Mouse (Mus musculus) adrenal gland, adult 2 months (tissue): ENCODE data around the gene Olfr106-ps. TPM values are rescaled to one million over a fixed set of nuclear protein-coding genes. Genes with fewer than 3 reads are reported as not detected.

ENCODE experiments used
- DNase-seq: peaks from one replicate; pipeline ENCODE4 v3.0.0; 2021
- long read RNA-seq: library from polyadenylated mRNA; stranded (forward); transcript quantifications from one replicate; pipeline ENCODE4 v2.0.0, GENCODE M21; 2021
- polyA plus RNA-seq: library from polyadenylated mRNA; depleted of rRNA; stranded (reverse); fragments of >200 nt; gene quantifications from 2 replicates; pipeline ENCODE4 v1.2.3, GENCODE M21; 2012; rRNA removed
- total RNA-seq, 2 experiments: library from RNA; stranded (reverse); gene quantifications; 2 replicates each; pipeline ENCODE4 v1.2.3; 2021

Gene Olfr106-ps
- total RNA-seq (not detected), polyA plus RNA-seq (not detected in 2 replicates)
- long read RNA-seq = 0 reads

DNA sequence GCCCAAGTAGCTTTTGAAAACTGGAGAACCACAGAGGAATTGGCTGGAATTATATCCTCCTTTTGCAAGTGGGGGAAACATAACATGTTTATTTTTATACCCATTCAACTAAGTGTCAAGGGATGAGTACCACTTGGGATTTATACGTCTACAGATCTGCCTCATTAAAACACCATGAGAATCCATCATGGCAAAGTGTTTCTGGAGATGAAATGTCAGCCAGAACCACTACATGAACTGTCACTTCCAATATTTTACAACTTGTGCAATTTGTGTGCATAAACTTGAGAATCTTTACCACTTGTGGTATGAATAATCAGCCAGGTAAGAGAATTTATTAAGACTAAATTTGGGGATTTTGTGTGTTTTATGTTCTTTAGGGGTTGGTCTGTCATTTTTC lies at the start of gene Olfr106-ps:
TSS of gene Olfr106-ps (plus strand) at position 301 of the 400 bp plus-strand sequence.
- no peak for DNase-seq

DNA sequence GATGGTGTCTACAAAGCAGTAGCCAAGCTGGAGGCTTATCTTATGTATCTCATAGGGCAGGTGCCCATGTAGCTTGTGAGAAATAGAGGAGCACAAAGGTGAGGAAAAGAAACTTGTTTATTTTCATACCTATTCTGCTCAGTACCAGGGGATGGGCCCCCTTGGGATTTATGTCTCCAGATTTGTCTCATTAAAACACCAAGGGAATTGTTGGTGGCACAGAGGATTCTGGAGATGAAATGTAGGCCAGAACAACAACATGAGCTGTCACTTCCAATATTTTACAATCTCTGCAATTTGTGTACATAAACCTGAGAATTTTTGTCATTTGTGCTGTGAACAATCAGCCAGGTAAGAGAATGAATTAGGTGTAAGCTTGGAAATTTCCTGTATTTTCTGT lies 30.9 kb upstream of the Olfr106-ps start, which contains the start of gene Olfr104-ps:
TSS of gene Olfr104-ps (plus strand) at position 301 of the 400 bp plus-strand sequence.
- no peak for DNase-seq

DNA sequence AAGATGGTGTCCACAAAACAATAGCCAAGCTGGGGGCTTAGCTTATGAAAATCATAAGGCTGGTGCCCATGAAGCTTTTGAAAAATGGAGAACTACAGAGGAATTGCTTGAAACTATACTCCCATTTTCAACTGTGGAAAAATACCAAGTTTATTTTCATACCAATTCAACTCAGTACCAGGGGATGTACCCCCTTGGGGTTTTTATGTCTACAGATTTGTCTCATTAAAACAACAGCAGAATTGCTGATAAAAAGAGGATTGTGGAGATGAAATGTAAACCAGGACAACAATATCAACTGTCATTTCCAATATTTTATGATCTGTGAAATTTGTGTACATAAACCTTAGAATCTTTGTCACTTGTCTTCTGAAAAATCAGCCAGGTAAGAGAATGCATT lies 11.5 kb upstream of the Olfr106-ps start, which contains the start of gene Olfr105-ps:
TSS of gene Olfr105-ps (plus strand) at position 301 of the 400 bp plus-strand sequence.
- DNase-seq = no peak

DNA sequence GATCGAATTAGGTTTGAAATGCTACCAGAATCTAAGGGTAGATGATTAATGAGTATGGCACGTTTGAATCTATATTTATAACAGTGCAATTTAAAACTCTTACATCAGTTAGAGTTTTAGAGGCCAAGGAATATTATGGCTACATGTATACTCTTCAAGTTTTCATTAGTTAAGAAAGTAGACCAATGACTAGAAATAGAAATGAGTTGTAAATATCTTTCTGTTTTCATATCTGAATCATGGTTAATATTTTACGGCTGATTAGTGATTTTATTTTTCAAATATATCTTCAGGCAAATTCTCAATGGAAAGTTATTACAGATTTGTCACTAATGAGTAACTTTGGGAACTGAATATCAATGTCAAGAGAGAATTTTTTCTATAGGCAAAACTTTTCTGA lies 8.7 kb downstream of the Olfr106-ps start, which contains the start of gene Olfr107:
TSS of gene Olfr107 (plus strand) at position 301 of the 400 bp plus-strand sequence.
- no peak for DNase-seq

DNA sequence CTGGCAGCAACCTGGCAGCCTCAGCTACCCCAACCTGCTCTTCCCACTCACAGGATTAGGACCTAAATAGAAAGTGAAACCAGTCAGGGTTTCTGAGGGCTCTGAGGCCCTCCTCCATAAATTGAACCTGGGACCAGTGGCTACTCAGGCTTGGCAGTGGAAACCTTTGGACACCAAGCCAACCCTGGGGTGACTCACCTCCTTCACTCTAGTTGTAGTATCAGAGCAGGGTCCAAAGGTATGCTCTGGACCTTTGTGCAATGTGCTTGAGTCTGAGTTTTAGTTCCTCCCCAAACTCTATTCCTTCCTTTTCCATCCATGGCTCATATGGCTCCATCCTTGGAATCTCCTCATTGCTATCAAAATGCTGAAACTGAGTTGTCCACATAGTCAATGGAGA lies 23.2 kb downstream of the Olfr106-ps start:
- DNase-seq = no peak

DNA sequence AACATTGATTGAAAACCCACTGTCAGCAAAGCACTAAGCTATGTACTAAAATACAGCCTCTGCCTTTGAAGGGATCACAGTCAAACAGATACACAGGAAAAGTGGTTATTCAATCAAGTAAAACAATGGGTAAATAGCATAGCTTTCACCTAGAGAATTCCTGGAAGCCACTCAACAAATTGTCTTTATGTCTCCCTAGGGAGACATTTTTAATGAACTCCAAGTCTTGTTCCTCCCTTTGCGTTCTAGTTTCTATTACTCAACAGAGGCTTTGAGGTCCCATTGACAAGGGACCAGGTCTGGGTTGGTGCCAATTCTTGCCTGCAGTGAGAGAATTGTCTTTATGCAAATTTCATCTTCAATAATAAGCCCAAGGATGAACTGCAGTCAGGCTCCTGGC lies 55.0 kb downstream of the Olfr106-ps start, which contains the start of gene Olfr108:
TSS of gene Olfr108 (plus strand) at position 301 of the 400 bp plus-strand sequence.
- no peak for DNase-seq

Other genes with a start within 250 kb of the Olfr106-ps start
- gene Olfr93, start 228.9 kb upstream of the Olfr106-ps start, total RNA-seq = not detected
- not detected in 2 replicates for gene Olfr93, start 228.9 kb upstream of the Olfr106-ps start, polyA plus RNA-seq
- not detected for gene Ubd, start 196.5 kb upstream of the Olfr106-ps start, total RNA-seq
- gene Ubd, start 196.5 kb upstream of the Olfr106-ps start, polyA plus RNA-seq = not detected in 2 replicates
- not detected for gene Olfr94, start 189.4 kb upstream of the Olfr106-ps start, total RNA-seq
- not detected in 2 replicates for gene Olfr94, start 189.4 kb upstream of the Olfr106-ps start, polyA plus RNA-seq
- gene Olfr95, start 177.3 kb upstream of the Olfr106-ps start, total RNA-seq = not detected
- not detected in 2 replicates for gene Olfr95, start 177.3 kb upstream of the Olfr106-ps start, polyA plus RNA-seq
- gene Olfr96, start 170.2 kb upstream of the Olfr106-ps start, total RNA-seq = not detected
- gene Olfr96, start 170.2 kb upstream of the Olfr106-ps start, polyA plus RNA-seq = not detected in 2 replicates
- not detected for gene Olfr97, start 153.1 kb upstream of the Olfr106-ps start, total RNA-seq
- not detected in 2 replicates for gene Olfr97, start 153.1 kb upstream of the Olfr106-ps start, polyA plus RNA-seq
- gene Olfr98, start 126.6 kb upstream of the Olfr106-ps start, total RNA-seq = not detected
- not detected in 2 replicates for gene Olfr98, start 126.6 kb upstream of the Olfr106-ps start, polyA plus RNA-seq
- 1 to 10 TPM; 3.3 to 6.6 TPM for gene H2-M3, start 120.2 kb upstream of the Olfr106-ps start, total RNA-seq
- 3.5 and 4.3 TPM in 2 replicates for gene H2-M3, start 120.2 kb upstream of the Olfr106-ps start, polyA plus RNA-seq
- not detected for gene Olfr99, start 106.9 kb upstream of the Olfr106-ps start, total RNA-seq
- gene Olfr99, start 106.9 kb upstream of the Olfr106-ps start, polyA plus RNA-seq = not detected in 2 replicates
- not detected for gene Olfr101, start 86.1 kb upstream of the Olfr106-ps start, total RNA-seq
- gene Olfr101, start 86.1 kb upstream of the Olfr106-ps start, polyA plus RNA-seq = not detected in 2 replicates
- gene Olfr102, start 73.3 kb upstream of the Olfr106-ps start, total RNA-seq = not detected
- gene Olfr102, start 73.3 kb upstream of the Olfr106-ps start, polyA plus RNA-seq = not detected in 2 replicates
- not detected for gene Olfr103, start 50.7 kb upstream of the Olfr106-ps start, total RNA-seq
- not detected in 2 replicates for gene Olfr103, start 50.7 kb upstream of the Olfr106-ps start, polyA plus RNA-seq
- gene Olfr104-ps, start 30.8 kb upstream of the Olfr106-ps start, total RNA-seq = not detected
- gene Olfr104-ps, start 30.8 kb upstream of the Olfr106-ps start, polyA plus RNA-seq = not detected in 2 replicates
- gene Olfr105-ps, start 11.4 kb upstream of the Olfr106-ps start, total RNA-seq = not detected
- gene Olfr105-ps, start 11.4 kb upstream of the Olfr106-ps start, polyA plus RNA-seq = not detected in 2 replicates
- gene Olfr107, start 8.8 kb downstream of the Olfr106-ps start, total RNA-seq = not detected
- not detected in 2 replicates for gene Olfr107, start 8.8 kb downstream of the Olfr106-ps start, polyA plus RNA-seq
- gene Olfr108, start 55.1 kb downstream of the Olfr106-ps start, total RNA-seq = not detected
- gene Olfr108, start 55.1 kb downstream of the Olfr106-ps start, polyA plus RNA-seq = not detected in 2 replicates
- not detected for gene Olfr109, start 68.5 kb downstream of the Olfr106-ps start, total RNA-seq
- not detected in 2 replicates for gene Olfr109, start 68.5 kb downstream of the Olfr106-ps start, polyA plus RNA-seq
- gene H2-M2, start 93.2 kb downstream of the Olfr106-ps start, total RNA-seq = 1 to 10 TPM in 1 of 2 experiments, under 1 TPM in 1; 0.43 to 1.7 TPM
- gene H2-M2, start 93.2 kb downstream of the Olfr106-ps start, polyA plus RNA-seq = 0.62 and 0.90 TPM in 2 replicates
- gene Olfr110, start 102.1 kb downstream of the Olfr106-ps start, total RNA-seq = not detected
- 0.09 and 0.11 TPM in 2 replicates for gene Olfr110, start 102.1 kb downstream of the Olfr106-ps start, polyA plus RNA-seq
- gene Olfr111, start 117.6 kb downstream of the Olfr106-ps start, total RNA-seq = under 1 TPM; 0.14 to 0.17 TPM
- gene Olfr111, start 117.6 kb downstream of the Olfr106-ps start, polyA plus RNA-seq = 0.09 and 0.73 TPM in 2 replicates
- not detected for gene Olfr112, start 179.1 kb downstream of the Olfr106-ps start, total RNA-seq
- not detected in 2 replicates for gene Olfr112, start 179.1 kb downstream of the Olfr106-ps start, polyA plus RNA-seq
- not detected for gene Olfr113, start 187.3 kb downstream of the Olfr106-ps start, total RNA-seq
- not detected in 2 replicates for gene Olfr113, start 187.3 kb downstream of the Olfr106-ps start, polyA plus RNA-seq
- not detected for gene Olfr114, start 202.3 kb downstream of the Olfr106-ps start, total RNA-seq
- not detected in 2 replicates for gene Olfr114, start 202.3 kb downstream of the Olfr106-ps start, polyA plus RNA-seq
- gene Olfr115, start 236.7 kb downstream of the Olfr106-ps start, total RNA-seq = not detected
- not detected in 2 replicates for gene Olfr115, start 236.7 kb downstream of the Olfr106-ps start, polyA plus RNA-seq
- not detected for gene Olfr116, start 236.8 kb downstream of the Olfr106-ps start, total RNA-seq
- gene Olfr116, start 236.8 kb downstream of the Olfr106-ps start, polyA plus RNA-seq = not detected in 2 replicates